Mouse (Mus musculus) megakaryocyte, embryonic 14.5 days (primary cell): ENCODE results near the gene Cyb5rl.

Source experiments
- FLI1 ChIP-seq: IDR thresholded peaks from 2 replicates; pipeline ENCODE4 v1.6.1; 2012; ENCODE audit warnings: low read length, inconsistent platforms, mixed read lengths
- GATA1 ChIP-seq: IDR thresholded peaks from 3 replicates; pipeline ENCODE4 v1.6.1; 2012; ENCODE audit warnings: mixed read lengths, low read length, inconsistent platforms, borderline replicate concordance

DNA sequence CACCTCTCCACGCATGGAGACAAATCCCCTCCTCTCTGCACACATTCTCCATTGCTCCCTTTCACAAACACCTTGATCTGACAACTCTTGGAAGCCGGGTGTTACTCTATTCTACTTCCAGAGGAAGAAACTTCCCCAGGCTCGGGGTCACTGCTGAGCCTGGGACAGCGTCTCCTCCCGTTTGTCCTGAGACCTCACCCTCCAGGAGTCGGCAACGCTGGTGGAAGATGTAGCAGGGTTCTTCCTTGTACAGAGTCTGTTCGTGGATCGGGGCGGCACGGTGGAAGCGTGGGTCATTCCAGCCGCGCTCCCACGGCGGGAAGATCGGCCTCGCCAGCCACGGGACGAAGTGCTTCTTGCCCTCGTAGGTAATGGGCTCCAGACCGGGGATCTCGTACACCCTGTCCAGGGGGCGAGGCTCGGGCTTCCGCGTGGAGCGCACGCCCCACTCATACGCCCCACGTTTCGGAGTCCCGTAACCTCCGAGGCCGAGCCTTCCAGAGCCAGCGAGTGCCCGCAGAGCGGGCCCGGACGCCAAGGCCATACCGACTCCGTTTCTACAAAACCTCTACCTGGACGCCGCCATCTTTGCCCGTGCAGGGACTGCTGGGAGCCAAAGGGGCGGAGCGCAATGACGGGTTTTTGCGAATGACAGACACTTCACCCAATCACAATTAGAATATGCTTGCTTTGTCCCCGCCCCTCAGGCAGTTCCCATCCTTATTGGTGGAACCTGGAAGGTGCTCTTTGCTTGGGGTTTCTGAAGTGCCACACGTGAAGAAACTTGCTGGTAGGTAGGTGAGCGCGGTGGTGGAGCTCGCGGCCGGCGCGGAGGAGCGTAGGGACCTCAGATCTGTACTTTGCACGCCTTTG lies at the start of gene Cyb5rl, which contains the start of gene Mrpl37:
- TF ChIP-seq GATA1 (no peak), FLI1 (no peak)
